Mouse (Mus musculus): ENCODE measurements around the gene Cdca5.

- TF ChIP-seq CTCF (IDR thresholded peaks at IDR 0.05; ENCODE audit: low read depth, low read length) (no peak), POLR2A (IDR thresholded peaks at IDR 0.05; ENCODE audit: borderline replicate concordance, low read depth, low read length) (no peak)
Measured at GRCm38 (mm10) chr19:6079983-6080480, 4.8 kb upstream of the Cdca5 start, which contains the start of gene Tmem262.

All from bone marrow macrophage, adult 2 months (primary cell).